Mouse (Mus musculus): ENCODE results near the gene Ttll5. TPM values are rescaled to one million over a fixed set of nuclear protein-coding genes. Genes with fewer than 3 reads are reported as not detected.

The Ttll5 gene
- total and polyA plus RNA-seq, 3 experiments, result 7.4 to 18.5 TPM; not detected in 1

- no peak overlapping the region for H3K27ac ChIP-seq (ENCODE audit: control insufficient read depth, low read depth, low read length)
- peaks cover 0 to 7% of the 10 kb centered on the region in 2 experiments; a peak in 2 of 4 replicates for H3K36me3 ChIP-seq (ENCODE audit: control insufficient read depth in 1 of 2, insufficient read depth in 2 of 2, low read length in 2 of 2)
- no peaks in the 10 kb centered on the region for H3K79me2 ChIP-seq (ENCODE audit: control insufficient read depth, insufficient read depth, low read length, poor library complexity)
- peaks cover 6 to 7% of the 10 kb centered on the region in 2 experiments for H3K4me1 ChIP-seq (ENCODE audit: control insufficient read depth in 1 of 2, insufficient read depth in 2 of 2, low read length in 2 of 2)
- H3K27me3 ChIP-seq (ENCODE audit: control insufficient read depth in 1 of 2, insufficient read depth in 2 of 2, low read length in 2 of 2), result no peaks in the 10 kb centered on the region
- TF ChIP-seq UBTF (IDR thresholded peaks at IDR 0.05; ENCODE audit: borderline replicate concordance, insufficient read depth, low read depth, low read length) (no peak), ZMIZ1 (IDR thresholded peaks at IDR 0.05; ENCODE audit: low read depth, low read length) (no peak), JUND (IDR thresholded peaks at IDR 0.05; ENCODE audit: low read depth, low read length) (no peak), HCFC1 (IDR thresholded peaks at IDR 0.05; ENCODE audit: low read depth, low read length) (no peak), USF1 (IDR thresholded peaks at IDR 0.05; ENCODE audit: low read depth, low read length) (no peak), BHLHE40 (IDR thresholded peaks at IDR 0.05; ENCODE audit: borderline replicate concordance, low read depth, low read length) (no peak), CTCF (IDR thresholded peaks at IDR 0.05 in 2 of 3, conservative IDR thresholded peaks at IDR 0.05 in 1 of 3; ENCODE audit: control insufficient read depth in 1 of 3, insufficient read depth in 1 of 3, low read depth in 2 of 3, low read length in 3 of 3, poor library complexity in 1 of 3, severe bottlenecking in 1 of 3) (no peak), RAD21 (IDR thresholded peaks at IDR 0.05; ENCODE audit: low read depth, low read length) (no peak), MYC (IDR thresholded peaks at IDR 0.05; ENCODE audit: low read depth, low read length) (no peak), GABPA (IDR thresholded peaks at IDR 0.05; ENCODE audit: low read depth, low read length) (no peak), MAFK (IDR thresholded peaks at IDR 0.05; ENCODE audit: borderline replicate concordance, low read depth, low read length) (no peak)
- no peaks in the 10 kb centered on the region for H3K9me3 ChIP-seq (replicated peaks; ENCODE audit: insufficient read depth, low read length)
- no peak overlapping the region for H3K9ac ChIP-seq (ENCODE audit: control insufficient read depth, low read depth, low read length, poor library complexity, severe bottlenecking)
- H3K4me3 ChIP-seq (ENCODE audit: control insufficient read depth in 1 of 2, insufficient read depth in 1 of 2, low read depth in 2 of 2, low read length in 2 of 2), result no peak overlapping the region
- no peak for DNase-seq (ENCODE audit: low read depth, low spot score)
These were observed 211.1 kb downstream of the Ttll5 start for GRCm38 (mm10) chr12:86035586-86035985.

DNA sequence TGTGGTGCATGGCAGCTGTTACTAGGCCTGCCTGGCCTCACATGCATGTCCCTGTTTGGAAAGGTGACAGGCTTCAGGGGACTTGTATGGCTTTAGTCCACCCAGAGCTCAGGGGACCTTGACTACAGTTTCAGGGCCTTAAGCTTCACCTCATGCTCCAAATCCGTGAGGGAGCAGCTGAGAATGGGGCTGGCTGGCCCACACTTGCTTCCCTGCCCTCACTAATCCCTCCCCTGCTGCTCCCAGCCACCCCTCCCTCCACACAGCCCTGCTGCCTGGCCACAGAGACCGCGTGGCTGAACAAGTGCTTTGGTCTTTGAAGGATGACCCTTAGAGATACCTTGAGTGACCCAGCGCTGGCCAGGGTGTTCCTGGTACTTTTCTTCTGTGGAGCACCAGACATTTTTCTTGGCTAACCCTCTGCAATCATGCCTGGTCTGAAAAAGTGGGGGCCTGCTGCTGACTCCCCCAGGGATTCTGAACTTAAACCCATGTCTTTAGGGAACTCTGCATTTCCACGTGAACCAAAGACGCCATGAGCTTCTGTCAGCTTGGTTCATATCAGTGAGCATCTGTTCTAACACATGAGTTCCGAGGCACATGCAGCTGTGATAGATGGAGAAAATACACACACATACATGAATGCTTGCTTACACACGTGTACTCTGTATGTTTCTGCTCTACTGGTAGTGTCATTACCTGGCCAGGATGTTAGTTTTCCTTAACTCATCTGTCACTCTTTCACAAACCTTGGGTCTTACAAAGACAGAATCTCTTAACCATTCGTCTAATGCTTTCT lies 212.1 kb downstream of the Ttll5 start:
- TF ChIP-seq TBP (IDR thresholded peaks at IDR 0.05; ENCODE audit: low read depth, low read length), result no peak
- TF ChIP-seq POLR2AphosphoS5 (IDR thresholded peaks at IDR 0.05; ENCODE audit: borderline replicate concordance, low read depth, low read length), result no peak
- Histone ChIP-seq H3K27ac (ENCODE audit: control insufficient read depth, low read depth, low read length) (no peak overlapping the region), H3K4me3 (ENCODE audit: control insufficient read depth in 1 of 2, insufficient read depth in 1 of 2, low read depth in 2 of 2, low read length in 2 of 2) (no peak overlapping the region), H3K79me2 (ENCODE audit: control insufficient read depth, insufficient read depth, low read length, poor library complexity) (no peaks in the 10 kb centered on the region), H3K27me3 (ENCODE audit: control insufficient read depth in 1 of 2, insufficient read depth in 2 of 2, low read length in 2 of 2) (no peaks in the 10 kb centered on the region), H3K9me3 (replicated peaks; ENCODE audit: insufficient read depth, low read length) (no peaks in the 10 kb centered on the region), H3K4me1 (ENCODE audit: control insufficient read depth in 1 of 2, insufficient read depth in 2 of 2, low read length in 2 of 2) (peaks cover 0 to under 1% of the 10 kb centered on the region in 2 experiments; a peak in 2 of 4 replicates), H3K9ac (ENCODE audit: control insufficient read depth, low read depth, low read length, poor library complexity, severe bottlenecking) (no peak overlapping the region), H3K36me3 (ENCODE audit: control insufficient read depth in 1 of 2, insufficient read depth in 2 of 2, low read length in 2 of 2) (no peaks in the 10 kb centered on the region)
- no peak for DNase-seq (ENCODE audit: low read depth, low spot score)
